Mouse (Mus musculus) lung, embryonic 15.5 days (tissue): ENCODE measurements around the gene Smim22. TPM values are rescaled to one million over a fixed set of nuclear protein-coding genes. Genes with fewer than 3 reads are reported as not detected.

Experiments
- ATAC-seq: fragments of 200-750 bp; cut with Nextera tagmentation; 2 replicates; pipeline ENCODE4 v1.8.0; 2017; ENCODE audit warnings: moderate number of reproducible peaks, borderline replicate concordance; ENCODE audit not compliant: low FRiP score, low TSS enrichment; ENCODE audit errors: extremely low read depth
- H3K27ac ChIP-seq: fragments of 300-500 bp; sonication (generic); 2 replicates; pipeline ENCODE4 v1.5.1; 2015; ENCODE audit warnings: moderate library complexity, mild to moderate bottlenecking, inconsistent platforms
- H3K27me3 ChIP-seq: fragments of 300-500 bp; sonication (generic); 2 replicates; pipeline ENCODE4 v1.6.1; 2015; ENCODE audit warnings: inconsistent platforms
- H3K36me3 ChIP-seq: fragments of 300-500 bp; sonication (generic); 2 replicates; pipeline ENCODE4 v1.6.1; 2015; ENCODE audit warnings: inconsistent platforms
- H3K4me1 ChIP-seq: fragments of 300-500 bp; sonication (generic); 2 replicates; pipeline ENCODE4 v1.6.1; 2015; ENCODE audit warnings: inconsistent platforms
- H3K4me2 ChIP-seq: fragments of 300-500 bp; sonication (generic); 2 replicates; pipeline ENCODE4 v1.6.1; 2015; ENCODE audit warnings: inconsistent platforms, mild to moderate bottlenecking, moderate library complexity
- H3K4me3 ChIP-seq: fragments of 300-500 bp; sonication (generic); 2 replicates; pipeline ENCODE4 v1.5.1; 2015; ENCODE audit warnings: mild to moderate bottlenecking, inconsistent platforms
- H3K9ac ChIP-seq: fragments of 300-500 bp; sonication (generic); 2 replicates; pipeline ENCODE4 v1.6.1; 2015; ENCODE audit warnings: inconsistent platforms
- H3K9me3 ChIP-seq: fragments of 300-500 bp; sonication (generic); 2 replicates; pipeline ENCODE4 v1.6.1; 2016; ENCODE audit warnings: inconsistent platforms
- WGBS: fragments of 180-500 bp; shearing (Covaris S2); methylation state at CpG from one replicate; pipeline ENCODE4 v1.1.7; 2015; 5-methylcytosine and 5-hydroxymethylcytosine counted together
- polyA plus RNA-seq: library from polyadenylated mRNA; unstranded; fragments of >200 nt; fragmentation: Nextera tagmentation; extraction: Ambion mirVana; gene quantifications from 2 replicates; pipeline ENCODE4 v1.2.1, GENCODE M21; 2015

Gene Smim22
- polyA plus RNA-seq = 30.2 and 33.8 TPM in 2 replicates

DNA sequence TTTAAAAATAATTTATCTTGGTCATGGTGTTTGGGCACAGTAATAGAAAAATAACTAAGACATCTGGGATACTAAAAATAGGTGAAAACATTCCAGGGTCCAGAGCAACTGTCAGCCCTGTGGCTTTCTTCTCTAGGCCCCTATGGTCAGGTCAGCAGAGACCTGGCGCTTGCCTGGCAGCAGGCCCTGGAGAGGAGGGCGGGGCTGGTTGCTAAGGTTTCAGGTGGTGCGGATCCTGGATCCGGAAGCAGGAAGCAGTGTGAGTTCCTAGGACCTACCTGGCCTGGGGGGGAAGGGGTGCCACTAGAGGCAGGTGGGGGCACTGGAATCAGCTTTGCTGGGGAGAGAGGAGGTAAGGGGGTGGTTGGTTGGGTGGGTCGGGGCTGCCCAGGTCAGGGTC, at the start of gene Smim22:
Gene Smim22, plus strand, starts transcription at position 222 of the 400 bp plus-strand sequence.
- Histone ChIP-seq H3K9ac (no peak within 1 kb of the TSS), H3K36me3 (no peaks in the 10 kb centered on the region), H3K4me2 (peak within 1 kb of the TSS; percentile 50), H3K27ac (0 out of 2 replicates have a peak within 1 kb of the TSS, but pooled peaks have one; percentile 13), H3K9me3 (no peaks in the 10 kb centered on the region), H3K27me3 (no peaks in the 10 kb centered on the region), H3K4me1 (peaks cover 2% of the 10 kb centered on the region), H3K4me3 (peak within 1 kb of the TSS; percentile 24)
- peak; percentile 48; the same call in 1 of the 2 replicates for ATAC-seq
- 41% methylated on average over 5 of the region's 5 CpGs for WGBS

DNA sequence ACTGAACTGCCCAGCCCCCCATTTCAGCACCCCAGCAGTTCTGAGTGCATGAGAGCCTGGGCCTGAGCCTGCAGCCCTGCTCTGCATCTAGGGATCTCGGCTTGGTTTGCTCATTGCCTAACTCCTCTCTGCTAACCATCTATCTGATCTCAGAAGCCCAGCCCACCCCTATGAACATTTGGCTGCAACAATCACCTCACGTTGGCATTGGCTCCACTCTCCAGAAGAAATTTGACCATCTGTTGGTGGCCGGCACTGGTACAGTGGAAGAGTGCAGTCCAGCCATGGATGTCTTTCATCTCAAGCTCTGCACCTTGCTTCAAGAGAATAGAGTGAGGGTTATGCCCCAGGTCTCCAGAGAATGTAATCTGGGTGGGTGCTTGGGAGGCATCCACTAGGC, 49.6 kb upstream of the Smim22 start:
- no peak for ATAC-seq
- Histone ChIP-seq H3K27ac (no peak overlapping the region), H3K9ac (no peak overlapping the region), H3K4me1 (peaks cover 4% of the 10 kb centered on the region; the same call in 1 of the 2 replicates), H3K4me3 (no peak overlapping the region), H3K36me3 (peaks cover 46% of the 10 kb centered on the region), H3K27me3 (no peaks in the 10 kb centered on the region), H3K9me3 (no peaks in the 10 kb centered on the region), H3K4me2 (no peak overlapping the region)
- WGBS = 87% methylated on average over 3 of the region's 3 CpGs

DNA sequence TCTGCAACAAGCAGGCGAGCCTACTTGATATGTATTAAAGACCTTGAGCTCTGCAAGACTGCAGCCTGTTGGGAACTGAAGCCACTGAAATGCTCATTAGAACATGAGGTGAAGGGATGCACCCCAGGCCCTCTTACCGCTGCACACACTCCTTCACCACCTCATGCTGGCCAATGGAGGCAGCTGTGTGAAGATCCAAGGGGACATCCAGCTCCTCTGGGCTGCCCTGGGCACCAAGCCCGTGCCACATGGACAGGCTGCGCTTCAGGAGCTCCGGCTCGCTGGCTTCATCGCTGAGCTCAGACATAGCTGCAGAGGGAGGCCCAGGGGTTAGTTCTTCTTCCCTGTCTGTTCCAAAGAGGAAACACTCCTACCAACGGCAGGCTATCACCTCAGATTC, 46.8 kb upstream of the Smim22 start:
- Histone ChIP-seq H3K36me3 (peaks cover 18% of the 10 kb centered on the region), H3K9me3 (no peaks in the 10 kb centered on the region), H3K4me2 (no peak overlapping the region), H3K27me3 (no peaks in the 10 kb centered on the region), H3K9ac (no peak overlapping the region), H3K27ac (no peak overlapping the region), H3K4me3 (no peak overlapping the region), H3K4me1 (peaks cover 18% of the 10 kb centered on the region)
- ATAC-seq = no peak
- 91% methylated on average over 8 of the region's 8 CpGs for WGBS

DNA sequence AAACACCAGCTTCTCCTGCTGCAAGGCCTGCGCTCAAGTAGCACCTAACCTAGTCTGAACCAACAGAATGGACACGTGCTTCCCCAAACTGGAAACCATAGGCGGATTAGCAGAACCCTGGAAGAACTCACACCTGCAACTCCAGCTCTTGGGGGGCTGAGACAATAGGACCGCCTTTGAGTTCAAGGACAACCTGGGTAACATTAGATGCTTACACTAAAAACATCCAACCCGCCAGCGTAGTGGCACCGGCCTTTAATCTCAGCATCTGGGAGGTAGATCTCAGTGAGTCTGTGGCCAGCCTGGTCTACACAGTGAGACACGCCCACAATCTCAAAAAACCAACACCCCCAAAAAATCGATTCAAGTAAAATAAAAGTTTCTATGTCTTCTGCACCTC, 43.7 kb upstream of the Smim22 start:
- peaks cover 5% of the 10 kb centered on the region; the same call in 1 of the 2 replicates for H3K36me3 ChIP-seq
- H3K27ac ChIP-seq = peak overlapping the region; percentile 79; the same call in 1 of the 2 replicates
- 34% methylated on average over 9 of the region's 9 CpGs for WGBS
- peak overlapping the region; percentile 78 for H3K9ac ChIP-seq
- H3K4me2 ChIP-seq = peak overlapping the region; percentile 70
- H3K27me3 ChIP-seq = no peaks in the 10 kb centered on the region
- no peak for ATAC-seq
- peaks cover 20% of the 10 kb centered on the region for H3K4me1 ChIP-seq
- peak overlapping the region; percentile 82 for H3K4me3 ChIP-seq
- no peaks in the 10 kb centered on the region for H3K9me3 ChIP-seq

DNA sequence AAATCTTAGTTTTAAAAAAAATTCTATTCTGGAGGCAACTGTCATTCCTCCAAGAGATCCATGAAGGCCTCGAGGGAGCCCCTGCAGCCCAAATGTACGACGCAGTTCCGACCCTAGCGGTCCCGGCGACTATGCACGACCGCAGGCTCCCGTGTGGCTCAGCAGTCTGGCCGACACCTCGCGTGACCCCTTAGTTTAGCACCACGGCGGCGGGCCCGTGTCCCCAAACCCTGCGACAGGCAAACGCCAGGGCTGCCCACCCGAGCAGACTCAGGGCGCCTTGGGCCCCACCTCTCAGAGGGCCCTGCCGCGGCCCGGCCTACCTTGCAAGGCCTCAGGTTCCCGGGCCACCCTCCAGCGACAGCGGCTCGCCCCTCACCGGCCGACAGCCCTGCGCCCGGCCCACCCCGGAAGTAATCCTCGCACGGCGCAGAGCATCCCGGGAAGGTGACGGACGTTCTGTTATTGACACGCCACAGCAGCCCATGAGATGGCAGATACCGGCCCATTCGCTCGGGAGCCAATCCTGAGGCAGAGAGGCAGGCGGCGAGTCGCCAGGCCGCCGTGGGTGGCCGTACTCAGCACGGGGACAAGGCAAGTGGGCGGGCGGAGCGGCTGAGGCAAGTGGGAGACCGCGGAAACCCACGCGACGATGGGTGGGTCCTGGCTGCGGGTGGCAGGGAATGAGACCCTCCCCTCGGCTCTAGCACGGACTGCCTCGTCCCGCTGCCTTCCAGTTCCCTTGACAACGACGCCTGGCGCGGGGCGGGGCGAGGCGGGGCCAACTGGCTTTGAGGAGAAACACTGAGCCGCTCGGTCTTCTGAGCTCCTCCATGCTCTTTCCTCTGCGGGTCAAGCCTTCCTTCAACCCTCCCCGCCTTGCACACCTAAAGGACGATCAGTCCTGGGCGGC, 43.0 kb upstream of the Smim22 start, which contains the start of gene Anks3:
Gene Anks3, minus strand, starts transcription at position 409 of the 913 bp plus-strand sequence.
- H3K36me3 ChIP-seq = peaks cover 5% of the 10 kb centered on the region; the same call in 1 of the 2 replicates
- H3K9me3 ChIP-seq = no peaks in the 10 kb centered on the region
- H3K27me3 ChIP-seq = no peaks in the 10 kb centered on the region
- H3K9ac ChIP-seq = peak within 1 kb of the TSS; percentile 78
- peak within 1 kb of the TSS; percentile 70 for H3K4me2 ChIP-seq
- peak within 1 kb of the TSS; percentile 82 for H3K4me3 ChIP-seq
- peak; percentile 98 for ATAC-seq
- WGBS = under 1% methylated on average over 75 of the region's 76 CpGs
- H3K4me1 ChIP-seq = peaks cover 20% of the 10 kb centered on the region
- H3K27ac ChIP-seq = peak within 1 kb of the TSS; percentile 79

DNA sequence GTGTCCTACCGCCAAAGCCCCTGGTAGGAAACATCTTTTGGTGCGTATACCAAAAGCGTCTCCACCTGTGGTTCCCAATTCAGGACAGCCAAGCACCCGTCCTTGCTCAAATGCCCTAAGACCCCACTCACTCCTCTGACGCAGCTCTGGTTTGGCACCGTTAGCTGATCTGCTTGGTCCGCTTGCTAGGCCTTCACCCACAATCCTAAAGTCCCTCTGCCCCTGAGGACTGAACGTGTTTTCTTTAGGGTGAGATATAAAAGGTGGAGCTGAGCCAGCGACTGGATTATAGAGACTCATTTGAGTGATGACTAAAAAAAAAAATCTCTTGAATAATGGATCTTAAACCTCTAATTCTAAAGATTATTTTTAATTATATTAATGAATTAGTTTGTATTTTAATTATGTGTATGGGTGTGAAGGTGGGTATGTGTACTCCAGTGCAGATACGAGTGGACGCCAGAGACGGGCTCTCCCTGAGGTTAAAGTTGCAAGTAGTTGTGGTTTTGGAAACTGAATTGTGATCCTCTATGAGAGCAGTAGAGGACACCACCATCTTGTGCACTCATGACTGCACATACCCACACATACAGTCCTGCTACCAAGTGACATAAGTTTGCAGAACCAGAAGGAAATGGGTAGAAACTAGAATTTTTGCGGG, 42.2 kb upstream of the Smim22 start:
- H3K27ac ChIP-seq = peak overlapping the region; percentile 79
- ATAC-seq = no peak
- 17% methylated on average over 13 of the region's 13 CpGs for WGBS

DNA sequence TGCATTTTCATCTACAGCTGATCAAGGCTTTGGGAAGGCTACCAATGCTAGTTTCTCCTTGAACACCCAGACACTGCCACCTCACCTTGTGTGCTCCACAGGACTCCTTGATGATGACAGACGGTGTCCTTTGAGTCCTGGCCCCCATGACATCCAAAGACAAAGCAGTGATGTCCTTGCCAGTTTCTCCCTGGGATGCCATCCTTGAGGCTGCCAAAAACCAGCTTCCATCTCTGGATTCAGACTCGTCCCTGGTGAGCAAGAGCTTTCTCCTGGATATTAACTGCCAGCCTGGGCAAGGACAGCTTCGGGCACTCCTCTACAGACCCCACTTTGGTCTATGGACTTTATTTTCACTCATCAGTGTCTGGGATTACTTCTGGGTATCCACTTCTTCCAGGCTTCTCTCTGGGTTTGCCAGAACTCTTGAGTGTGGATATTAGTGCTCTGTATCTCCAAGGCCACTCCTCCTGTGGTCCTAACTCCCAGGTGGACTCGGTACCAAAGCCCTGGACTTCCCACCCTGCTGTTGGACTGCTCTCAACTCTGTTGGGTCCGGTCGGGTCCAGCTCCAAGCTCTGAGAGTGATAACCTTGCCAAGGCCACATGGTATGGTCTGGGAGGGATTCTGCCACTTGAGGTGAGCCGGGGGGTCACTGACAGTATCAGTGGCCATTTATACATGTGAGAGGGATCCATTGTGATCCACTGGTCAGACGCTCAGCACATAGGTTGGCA, 41.5 kb upstream of the Smim22 start:
- Histone ChIP-seq H3K36me3 (no peaks in the 10 kb centered on the region), H3K9me3 (no peaks in the 10 kb centered on the region), H3K4me2 (peak overlapping the region; percentile 70), H3K27me3 (no peaks in the 10 kb centered on the region), H3K4me1 (peaks cover 20% of the 10 kb centered on the region), H3K4me3 (peak overlapping the region; percentile 82; the same call in 1 of the 2 replicates), H3K9ac (no peak overlapping the region), H3K27ac (no peak overlapping the region)
- 88% methylated on average over 8 of the region's 8 CpGs for WGBS
- ATAC-seq = no peak

More for the DNA sequence above, 42.2 kb upstream of the Smim22 start:
- Histone ChIP-seq H3K36me3 (no peaks in the 10 kb centered on the region), H3K9ac (peak overlapping the region; percentile 78), H3K27me3 (no peaks in the 10 kb centered on the region), H3K4me3 (peak overlapping the region; percentile 82), H3K9me3 (no peaks in the 10 kb centered on the region), H3K4me1 (peaks cover 20% of the 10 kb centered on the region), H3K4me2 (peak overlapping the region; percentile 70)

DNA sequence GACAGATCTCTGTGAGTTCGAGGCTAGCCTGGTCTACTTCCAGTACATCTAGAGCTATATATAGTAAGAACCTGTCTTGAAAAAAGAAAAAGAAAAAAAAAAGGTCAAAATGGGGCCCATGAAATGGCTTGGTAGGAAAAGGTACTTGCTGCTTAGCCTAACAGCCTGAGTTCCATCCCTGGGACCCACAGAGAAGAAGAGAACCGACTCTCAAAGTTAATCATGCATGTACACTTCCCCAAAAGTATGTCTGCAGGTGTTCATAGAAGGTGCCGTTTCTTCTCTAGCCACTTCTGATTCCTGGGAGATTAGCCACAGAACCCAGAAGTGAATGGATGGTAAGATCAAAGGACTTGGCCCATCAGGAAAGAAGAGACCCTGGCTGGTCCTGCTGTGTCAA, 38.7 kb upstream of the Smim22 start:
- Histone ChIP-seq H3K9me3 (no peaks in the 10 kb centered on the region), H3K9ac (no peak overlapping the region), H3K36me3 (no peaks in the 10 kb centered on the region), H3K27me3 (no peaks in the 10 kb centered on the region), H3K27ac (no peak overlapping the region), H3K4me2 (no peak overlapping the region), H3K4me3 (no peak overlapping the region), H3K4me1 (peaks cover 6% of the 10 kb centered on the region)
- 72% methylated on average over 3 of the region's 3 CpGs for WGBS
- ATAC-seq = no peak

DNA sequence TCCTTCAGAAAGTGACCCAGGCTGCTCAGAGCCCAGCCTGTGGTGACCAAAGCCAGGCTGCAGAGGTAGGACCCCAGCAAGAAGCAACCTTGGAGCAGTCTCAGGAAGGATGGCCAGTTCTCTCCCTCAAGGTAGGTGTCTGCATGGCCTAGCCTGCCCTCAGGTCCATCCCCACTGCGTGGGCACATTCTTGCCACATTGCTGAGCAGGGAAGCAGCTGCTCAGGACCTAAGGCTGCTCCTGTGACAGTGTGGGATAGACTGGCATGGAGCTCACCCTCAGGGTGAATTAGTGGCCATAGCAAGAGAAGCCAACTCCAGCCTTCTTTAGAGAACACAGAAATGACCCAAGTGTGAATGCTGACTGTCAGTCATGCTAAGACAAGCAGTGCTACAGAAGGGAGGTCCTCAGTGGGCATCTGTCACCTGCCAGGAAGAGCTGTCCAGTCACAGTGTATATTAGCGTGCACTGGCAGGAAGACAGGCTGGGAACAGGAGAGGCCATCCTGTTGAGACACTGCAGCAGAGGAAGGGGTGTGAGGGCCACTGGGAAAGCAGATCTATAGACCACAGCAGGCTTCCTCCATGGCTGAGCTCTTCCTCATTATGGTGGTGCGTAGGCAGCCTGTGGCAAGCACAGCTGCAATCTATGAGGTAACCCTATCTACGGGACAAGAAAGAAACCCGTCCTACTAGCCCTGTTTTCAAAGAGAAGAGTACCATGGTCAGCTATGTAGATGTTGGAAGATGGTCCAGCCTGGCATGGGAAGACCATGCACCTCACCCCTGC, 37.8 kb upstream of the Smim22 start:
- no peak for ATAC-seq
- Histone ChIP-seq H3K4me3 (no peak overlapping the region), H3K9me3 (no peaks in the 10 kb centered on the region), H3K9ac (no peak overlapping the region), H3K4me1 (peaks cover 5% of the 10 kb centered on the region; the same call in 1 of the 2 replicates), H3K27ac (0 out of 2 replicates have a peak overlapping the region, but pooled peaks have one; percentile 6), H3K4me2 (no peak overlapping the region), H3K36me3 (no peaks in the 10 kb centered on the region), H3K27me3 (no peaks in the 10 kb centered on the region)
- 76% methylated on average over 5 of the region's 5 CpGs for WGBS

DNA sequence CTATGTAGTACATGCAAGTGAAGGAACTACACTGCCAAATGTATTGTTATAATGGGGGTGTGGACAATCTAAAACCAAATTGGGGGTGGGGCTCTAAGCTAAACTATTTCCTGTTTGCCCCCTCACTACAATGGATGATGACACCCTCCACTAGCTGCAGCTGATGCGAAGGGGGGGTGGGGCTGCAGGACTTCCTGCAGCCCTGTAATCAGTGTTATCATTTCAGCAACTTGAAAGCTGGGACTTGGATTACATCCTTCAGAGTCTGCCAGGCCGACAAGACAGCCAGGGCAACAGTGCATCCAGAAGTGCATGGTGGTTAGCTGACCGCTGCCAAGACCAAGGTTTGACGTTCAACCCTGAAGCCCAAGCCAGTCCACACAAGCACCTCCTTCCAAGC, 35.5 kb upstream of the Smim22 start:
- ATAC-seq = peak; percentile 39; the same call in 1 of the 2 replicates
- no peak overlapping the region; the same call in 1 of the 2 replicates for H3K9ac ChIP-seq
- no peaks in the 10 kb centered on the region for H3K9me3 ChIP-seq
- no peaks in the 10 kb centered on the region for H3K36me3 ChIP-seq
- no peaks in the 10 kb centered on the region for H3K4me1 ChIP-seq
- no peak overlapping the region for H3K4me3 ChIP-seq
- WGBS = 41% methylated on average over 4 of the region's 4 CpGs
- H3K27ac ChIP-seq = peak overlapping the region; percentile 65
- H3K4me2 ChIP-seq = no peak overlapping the region
- H3K27me3 ChIP-seq = no peaks in the 10 kb centered on the region
